Mouse (Mus musculus): ENCODE measurements around the gene Ubtfl1.
"Not testable (repeated sequence)": the region's sequence is repeated elsewhere in the genome, so short reads cannot be mapped to it uniquely, and the experiment has no call there.

Ubtfl1 gene

GRCm38 (mm10) chr9:18404118-18404517 is at the start of gene Ubtfl1:
TSS of gene Ubtfl1 (plus strand) at chr9:18404418.
- DNase-seq (ENCODE audit: low spot score in 2 of 2) = no peak

DNA sequence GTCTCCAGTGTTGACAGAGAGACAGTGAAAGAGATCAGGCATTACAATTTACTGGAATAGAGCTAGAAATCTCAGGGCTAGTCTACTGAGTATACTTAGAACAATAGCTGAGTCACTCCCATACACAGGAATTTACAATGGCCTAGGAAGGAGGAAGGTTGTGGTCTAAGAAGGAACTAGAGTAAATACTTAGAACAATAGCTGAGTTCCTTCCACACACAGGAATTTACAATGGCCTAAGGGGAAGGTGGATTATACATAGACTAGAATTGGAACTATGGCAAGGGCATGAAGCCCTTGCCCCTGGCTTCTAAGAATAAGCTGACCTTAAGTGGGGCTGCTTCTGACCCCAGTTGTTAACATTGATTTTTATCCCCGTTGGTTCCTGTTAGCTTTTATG is 31.2 kb upstream of the Ubtfl1 start:
- DNase-seq (ENCODE audit: low spot score in 2 of 2) = not testable (repeated sequence)

DNA sequence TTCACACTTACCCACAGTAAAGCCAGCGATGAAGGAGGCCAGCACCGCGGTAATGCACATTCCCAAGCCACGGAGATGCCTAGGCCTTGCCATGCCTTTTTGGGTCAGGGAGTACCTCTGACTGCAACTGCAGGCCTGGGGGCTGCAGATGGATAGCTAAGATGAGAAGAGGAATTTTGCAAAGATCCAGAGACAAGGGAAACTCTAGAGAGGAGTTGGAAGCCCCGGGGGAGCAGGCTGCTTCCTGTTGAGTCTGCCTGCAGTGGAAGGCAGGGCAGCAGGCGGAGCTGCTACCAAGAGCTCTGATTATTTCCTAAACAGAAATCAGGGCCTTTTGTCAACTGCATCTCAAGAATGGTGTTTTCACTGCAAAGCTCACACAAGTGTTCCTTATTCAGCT is 18.4 kb upstream of the Ubtfl1 start:
- DNase-seq (ENCODE audit: low spot score in 2 of 2) = no peak

DNA sequence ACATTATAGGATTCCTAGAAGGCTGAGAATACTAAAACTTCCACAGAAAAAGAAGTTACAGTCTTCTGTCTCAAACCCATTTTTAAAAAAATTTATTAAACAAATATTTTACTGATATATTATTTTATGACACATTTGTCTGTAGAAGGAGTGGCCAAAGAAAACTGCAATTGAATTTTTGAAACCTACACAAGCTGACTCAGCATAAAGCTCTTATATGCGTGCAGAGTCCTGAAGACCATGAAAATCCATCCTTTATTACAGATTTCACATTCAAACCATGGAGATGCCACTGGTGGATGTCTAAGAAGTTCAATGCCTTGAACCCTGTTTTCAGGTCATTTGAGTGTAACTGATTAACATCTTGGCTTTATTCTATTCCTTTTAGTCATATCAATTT is 4.6 kb upstream of the Ubtfl1 start:
- no peak for DNase-seq (ENCODE audit: low spot score in 2 of 2)

- not testable (repeated sequence) for DNase-seq (ENCODE audit: low spot score in 2 of 2)
Measured at GRCm38 (mm10) chr9:18402895-18403294, 1.3 kb upstream of the Ubtfl1 start, which contains the start of gene Naalad2. TSS of gene Naalad2 (minus strand) at chr9:18402995.

DNA sequence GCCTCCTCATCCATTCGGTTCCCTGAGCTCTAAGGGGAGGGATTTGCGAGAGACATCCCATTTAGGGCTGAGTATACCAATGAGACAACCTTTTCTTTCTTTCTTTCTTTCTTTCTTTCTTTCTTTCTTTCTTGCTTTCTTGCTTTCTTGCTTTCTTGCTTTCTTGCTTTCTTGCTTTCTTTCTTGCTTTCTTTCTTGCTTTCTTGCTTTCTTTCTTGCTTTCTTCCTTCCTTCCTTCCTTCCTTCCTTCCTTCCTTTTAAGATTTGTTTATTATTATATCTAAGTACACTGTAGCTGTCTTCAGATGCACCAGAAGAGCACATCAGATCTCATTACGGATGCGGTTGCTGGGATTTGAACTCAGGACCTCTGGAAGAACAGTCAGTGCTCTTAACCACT is 8.2 kb downstream of the Ubtfl1 start:
- DNase-seq (ENCODE audit: low spot score in 2 of 2) = not testable (repeated sequence)

GRCm38 (mm10) chr9:18430354-18430753 is 26.1 kb downstream of the Ubtfl1 start, which contains the start of gene Mbd3l2:
TSS of gene Mbd3l2 (plus strand) at chr9:18430654.
- no peak for DNase-seq (ENCODE audit: low spot score in 2 of 2)

DNA sequence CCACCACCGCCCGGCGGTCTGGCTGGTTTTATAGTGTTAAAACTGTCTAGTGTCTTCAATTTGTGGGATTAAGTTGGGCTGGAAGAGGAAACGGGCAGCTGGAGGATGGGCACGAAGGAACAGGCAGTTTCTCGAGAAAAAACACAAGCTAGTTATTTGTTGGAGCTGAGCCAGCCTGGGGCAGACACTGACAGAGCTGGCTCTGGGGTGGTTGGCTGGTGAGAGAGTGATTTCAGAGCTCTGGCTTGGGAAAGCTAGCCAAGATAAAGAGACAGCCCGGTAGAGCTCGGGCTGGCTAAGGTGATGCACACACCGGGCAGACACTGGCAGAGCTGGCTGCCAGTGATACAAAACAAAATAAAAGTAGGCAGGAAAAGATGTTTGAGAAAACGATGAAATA is 27.5 kb downstream of the Ubtfl1 start:
- DNase-seq (ENCODE audit: low spot score in 2 of 2) = no peak

- DNase-seq (ENCODE audit: low spot score in 2 of 2) = no peak
Measured at GRCm38 (mm10) chr9:18456520-18456919, 52.3 kb downstream of the Ubtfl1 start.

Measured in frontal cortex, postnatal 14 days (tissue).